Mouse (Mus musculus) embryonic fibroblast, embryonic 13.5 days (primary cell): ENCODE measurements at regions not wholly inside any gene's neighbourhood (a gene's known extent, or its start where the extent isn't known, plus 50 kb on each side); places are given as distances from the start of the nearest gene placed in this dataset.

Experiments used
- CTCF ChIP-seq: IDR thresholded peaks from 2 replicates; pipeline ENCODE4 v1.5.1; 2011; ENCODE audit warnings: mild to moderate bottlenecking, control low read depth, low read length, moderate library complexity, borderline replicate concordance; ENCODE audit not compliant: insufficient read depth
- POLR2A ChIP-seq: IDR thresholded peaks from 2 replicates; pipeline ENCODE4 v1.6.1; 2011; ENCODE audit warnings: low read depth, mild to moderate bottlenecking, control low read depth, low read length, moderate library complexity

DNA sequence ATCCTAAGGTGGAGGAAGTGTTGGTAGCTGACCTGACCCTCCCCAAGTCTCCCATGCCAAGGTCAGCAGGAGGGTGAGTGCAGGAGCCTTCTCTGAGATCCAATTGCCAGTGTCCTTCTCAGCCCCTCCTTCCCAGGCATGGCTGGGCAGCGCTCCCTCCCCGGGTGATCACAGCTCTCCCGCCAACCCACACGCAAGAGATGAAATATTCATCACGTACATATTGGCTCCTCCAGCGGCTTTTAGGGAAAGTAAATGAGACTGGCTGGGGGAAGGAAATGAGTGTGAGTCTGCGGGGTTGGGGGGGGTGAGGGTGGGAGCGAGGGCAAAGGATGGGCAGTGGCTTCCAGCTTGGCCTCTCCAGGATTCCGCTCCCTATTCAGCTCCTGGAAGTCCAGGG is 113.0 kb upstream of the Lhx1 start:
- TF ChIP-seq CTCF = no peak
- no peak for TF ChIP-seq POLR2A
